Comparison of ENCODE assay signal across 8 mouse cellular contexts in the genomic region with DNA sequence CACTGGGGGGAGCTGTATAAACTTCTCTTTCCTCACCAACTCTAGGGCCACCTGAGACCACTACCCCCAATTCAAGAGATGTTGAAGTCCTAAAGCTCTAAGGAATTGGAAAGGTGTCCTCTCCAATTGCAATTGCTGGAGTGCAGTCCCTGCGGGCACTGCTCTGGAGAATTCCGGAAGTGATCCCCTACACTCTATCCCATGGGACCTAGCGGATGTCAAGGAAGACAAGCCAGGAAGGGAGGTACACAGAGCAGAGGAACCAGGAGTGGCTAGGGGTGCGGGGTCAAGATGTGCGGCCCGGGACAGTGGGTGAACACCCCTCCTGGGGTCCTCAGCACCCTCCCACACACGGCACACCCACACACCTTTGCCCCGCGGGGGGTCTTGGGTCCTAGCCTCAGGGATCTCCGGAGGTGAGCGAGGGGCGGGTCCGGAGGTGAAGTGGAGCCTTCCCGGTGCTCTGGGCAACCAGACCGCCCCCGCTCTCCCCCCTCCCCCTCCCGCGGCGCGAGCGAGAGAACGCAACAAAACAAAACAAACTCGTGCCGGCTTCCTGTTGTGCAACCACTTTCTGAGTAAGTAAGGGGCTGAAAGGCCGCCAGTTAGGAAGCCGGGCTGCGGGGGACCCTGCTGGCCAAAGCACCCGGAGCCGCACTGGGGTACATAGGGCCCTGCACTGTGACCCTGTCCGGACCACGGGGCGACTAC. TPM values are rescaled to one million over a fixed set of nuclear protein-coding genes. Genes with fewer than 3 reads are reported as not detected.
A peak's percentile ranks its signal among the peaks of the same experiment; 100 is the strongest.
DNase-seq lines count a peak whose midpoint lies in the region; ATAC-seq and TF ChIP-seq lines count a peak whose summit lies in the region.

No protein-coding gene starts in this region.

- WGBS in forebrain, postnatal 0 days = 1% methylated on average over 31 of the region's 32 CpGs
- under 1% methylated on average over 32 of the region's 32 CpGs for WGBS in hindbrain, embryonic 13.5 days
- WGBS in liver, adult 2 months = 4% methylated on average over 32 of the region's 32 CpGs
- WGBS in midbrain, postnatal 0 days = 4% methylated on average over 27 of the region's 32 CpGs

- H3K27ac ChIP-seq in forebrain, postnatal 0 days (ENCODE audit: low read depth, low read length) = no peak overlapping the region
- H3K27ac ChIP-seq in hindbrain, embryonic 13.5 days = no peak overlapping the region
- H3K27ac ChIP-seq in liver, adult 2 months (replicated peaks; ENCODE audit: insufficient read depth, low read depth, low read length) = no peak overlapping the region
- H3K27ac ChIP-seq in midbrain, postnatal 0 days (ENCODE audit: low read depth, low read length) = no peak overlapping the region

- no peak for ATAC-seq in forebrain, postnatal 0 days
- 0 out of 2 replicates have a peak, but pooled peaks have one; percentile 9 for ATAC-seq in hindbrain, embryonic 13.5 days (ENCODE audit: low FRiP score)
- no peak for ATAC-seq in midbrain, postnatal 0 days (ENCODE audit: low FRiP score)
- no peak for ATAC-seq in erythroid progenitor cell, adult 5-6 weeks (replicated peaks; ENCODE audit: low FRiP score, poor library complexity, severe bottlenecking)

- no peak for TF ChIP-seq CTCF in forebrain, postnatal 0 days (IDR thresholded peaks at IDR 0.05; ENCODE audit: low read depth)
- TF ChIP-seq CTCF in liver, adult 2 months (IDR thresholded peaks at IDR 0.05; ENCODE audit: low read depth, low read length) = no peak
- peak; percentile 28 for TF ChIP-seq CTCF in midbrain, postnatal 0 days (IDR thresholded peaks at IDR 0.05)

- H3K27me3 ChIP-seq in forebrain, postnatal 0 days (ENCODE audit: insufficient read depth, low read length) = peaks cover 28% of the 10 kb centered on the region
- H3K27me3 ChIP-seq in hindbrain, embryonic 13.5 days = peaks cover 55% of the 10 kb centered on the region
- H3K27me3 ChIP-seq in liver, adult 2 months (ENCODE audit: control insufficient read depth, insufficient read depth, low read length) = peaks cover 12% of the 10 kb centered on the region
- peaks cover 10% of the 10 kb centered on the region for H3K27me3 ChIP-seq in midbrain, postnatal 0 days (ENCODE audit: insufficient read depth, low read length)

- H3K4me3 ChIP-seq in forebrain, postnatal 0 days (ENCODE audit: low read depth, low read length) = peak overlapping the region; percentile 57
- peak overlapping the region; percentile 57 for H3K4me3 ChIP-seq in hindbrain, embryonic 13.5 days
- H3K4me3 ChIP-seq in liver, adult 2 months (ENCODE audit: insufficient read depth, low read depth, low read length) = peak overlapping the region; percentile 69
- H3K4me3 ChIP-seq in midbrain, postnatal 0 days (ENCODE audit: low read depth, low read length) = peak overlapping the region; percentile 57

- peak overlapping the region; percentile 100 for H3K4me2 ChIP-seq in forebrain, postnatal 0 days (ENCODE audit: low read depth)
- peak overlapping the region; percentile 99 for H3K4me2 ChIP-seq in hindbrain, embryonic 13.5 days
- peak overlapping the region; percentile 98 for H3K4me2 ChIP-seq in midbrain, postnatal 0 days (ENCODE audit: low read depth, low read length, poor library complexity, severe bottlenecking)

- peaks cover 21% of the 10 kb centered on the region for H3K4me1 ChIP-seq in forebrain, postnatal 0 days (ENCODE audit: insufficient read depth)
- H3K4me1 ChIP-seq in hindbrain, embryonic 13.5 days (replicated peaks) = peaks cover 31% of the 10 kb centered on the region
- peaks cover 8% of the 10 kb centered on the region for H3K4me1 ChIP-seq in liver, adult 2 months (ENCODE audit: control insufficient read depth, insufficient read depth, low read length)
- no peaks in the 10 kb centered on the region for H3K4me1 ChIP-seq in midbrain, postnatal 0 days (ENCODE audit: insufficient read depth, low read length)

- no peak for TF ChIP-seq POLR2A in liver, adult 2 months (IDR thresholded peaks at IDR 0.05; ENCODE audit: extremely low read depth, insufficient read depth, low read length)

- no peaks in the 10 kb centered on the region for H3K79me2 ChIP-seq in liver, adult 2 months (ENCODE audit: control insufficient read depth, insufficient read depth, low read length)

- no peaks in the 10 kb centered on the region for H3K36me3 ChIP-seq in forebrain, postnatal 0 days (ENCODE audit: insufficient read depth)
- H3K36me3 ChIP-seq in hindbrain, embryonic 13.5 days = no peaks in the 10 kb centered on the region
- H3K36me3 ChIP-seq in liver, adult 2 months (ENCODE audit: control insufficient read depth, insufficient read depth, low read length) = no peaks in the 10 kb centered on the region
- H3K36me3 ChIP-seq in midbrain, postnatal 0 days (ENCODE audit: insufficient read depth, low read length) = no peaks in the 10 kb centered on the region

- H3K9ac ChIP-seq in forebrain, postnatal 0 days = no peak overlapping the region
- peak overlapping the region; percentile 69 for H3K9ac ChIP-seq in hindbrain, embryonic 13.5 days
- H3K9ac ChIP-seq in liver, adult 2 months (ENCODE audit: low read depth, low read length) = peak overlapping the region; percentile 60
- peak overlapping the region; percentile 39; the same call in 1 of the 2 replicates for H3K9ac ChIP-seq in midbrain, postnatal 0 days (replicated peaks; ENCODE audit: low read length, poor library complexity, severe bottlenecking)

- no peaks in the 10 kb centered on the region for H3K9me3 ChIP-seq in forebrain, postnatal 0 days (ENCODE audit: low read length)
- no peaks in the 10 kb centered on the region for H3K9me3 ChIP-seq in hindbrain, embryonic 13.5 days
- no peaks in the 10 kb centered on the region for H3K9me3 ChIP-seq in midbrain, postnatal 0 days (ENCODE audit: low read length)

- DNase-seq in CD8-positive naive resting alpha-beta T cell, adult 2 months (ENCODE audit: low read depth in 2 of 2, low spot score in 2 of 2) = peak; percentile 21 to 41
- peak; percentile 59 to 60 for DNase-seq in adrenal gland, adult 18-20 months (ENCODE audit: low spot score in 2 of 2)
- no peak for DNase-seq in forebrain, postnatal 0 days
- DNase-seq in liver, adult 2 months (ENCODE audit: extremely low read depth, low read depth, low spot score) = peak; percentile 29
- DNase-seq in midbrain, postnatal 0 days (ENCODE audit: low spot score) = peak; percentile 36
- peak; percentile 78 for DNase-seq in thymus, postnatal 14 days

RNA-seq across cellular contexts. Expression of gene Glis3, which starts 2.0 kb away (rescaled TPM):
- total RNA-seq in adrenal gland, adult 18-20 months (2021) = 1 to 10 TPM; 7.8 to 8.1 TPM
- 8.5 and 9.6 TPM in 2 replicates for total RNA-seq in forebrain, postnatal 0 days (2014; rRNA removed)
- polyA plus RNA-seq in forebrain, postnatal 0 days (2015; fragmentation: Nextera tagmentation; extraction: Ambion mirVana) = 0.86 and 0.96 TPM in 2 replicates
- polyA plus RNA-seq in hindbrain, embryonic 13.5 days (2015; fragmentation: Nextera tagmentation; extraction: Ambion mirVana) = 1.5 and 3.5 TPM in 2 replicates
- 0.37 and 0.60 TPM in 2 replicates for total RNA-seq in liver, adult 2 months (2014; rRNA removed)
- polyA plus RNA-seq in liver, adult 2 months (2012; rRNA removed) = 0.22 and 0.43 TPM in 2 replicates
- 16.5 and 27.1 TPM in 2 replicates for total RNA-seq in midbrain, postnatal 0 days (2014; rRNA removed)
- 0.75 and 1.2 TPM in 2 replicates for polyA plus RNA-seq in midbrain, postnatal 0 days (2015; fragmentation: Nextera tagmentation; extraction: Ambion mirVana)
- total RNA-seq in erythroid progenitor cell, adult 5-6 weeks (2015; ENCODE audit: low replicate concordance) = 2.2 and 6.3 TPM in 2 replicates
- 1.0 TPM in 1 of 2 replicates, not detected in the other for total RNA-seq in erythroid progenitor cell, adult 5-6 weeks (2017; ENCODE audit: low replicate concordance)
